Mouse (Mus musculus): ENCODE results near the gene Dock7. TPM values are rescaled to one million over a fixed set of nuclear protein-coding genes. Genes with fewer than 3 reads are reported as not detected.
"Not testable (repeated sequence)": the region's sequence is repeated elsewhere in the genome, so short reads cannot be mapped to it uniquely, and the experiment has no call there.

Gene Dock7
- polyA plus RNA-seq, 1 experiment from 2014 or later: 5.2 TPM

DNA sequence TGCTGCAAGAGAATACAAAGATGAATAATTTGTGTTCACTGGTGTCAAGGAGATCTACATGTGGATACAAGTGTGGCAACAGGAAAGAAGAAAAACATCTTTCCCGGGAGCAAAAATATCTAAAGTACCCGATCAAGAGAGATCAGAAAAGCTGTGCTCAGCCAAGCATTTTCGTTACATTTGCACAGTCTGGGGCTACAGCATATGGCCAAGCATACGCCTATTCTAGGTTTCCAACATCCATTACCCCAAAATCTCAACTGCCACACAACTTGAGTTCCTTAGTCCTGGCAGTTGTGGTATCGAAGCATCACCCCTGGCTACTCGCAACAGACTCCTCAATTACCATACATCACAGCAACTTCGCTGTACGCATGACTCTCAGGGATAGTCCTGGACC lies 98.5 kb downstream of the Dock7 start:
- H3K4me3 ChIP-seq (ENCODE audit: low read depth, low read length): no peak overlapping the region
- H3K4me2 ChIP-seq (ENCODE audit: low read depth, low read length): no peak overlapping the region
- 90% methylated on average over 8 of the region's 8 CpGs for WGBS (ENCODE audit: insufficient replicate concordance)
- H3K9me3 ChIP-seq (ENCODE audit: low read length): no peaks in the 10 kb centered on the region
- no peaks in the 10 kb centered on the region for H3K27me3 ChIP-seq (ENCODE audit: insufficient read depth, low read length)
- no peaks in the 10 kb centered on the region for H3K4me1 ChIP-seq (ENCODE audit: insufficient read depth)
- no peak overlapping the region for H3K27ac ChIP-seq (ENCODE audit: low read depth)
- H3K9ac ChIP-seq (replicated peaks): no peak overlapping the region
- DNase-seq (no peak), ATAC-seq (no peak)
- 0 out of 2 replicates have a peak, but pooled peaks cover 3% of the 10 kb centered on the region for H3K36me3 ChIP-seq (replicated peaks; ENCODE audit: insufficient read depth, low read length)
- no peak for TF ChIP-seq EP300 (IDR thresholded peaks at IDR 0.05; ENCODE audit: low read depth)
- TF ChIP-seq CTCF (IDR thresholded peaks at IDR 0.05; ENCODE audit: low read depth): no peak

DNA sequence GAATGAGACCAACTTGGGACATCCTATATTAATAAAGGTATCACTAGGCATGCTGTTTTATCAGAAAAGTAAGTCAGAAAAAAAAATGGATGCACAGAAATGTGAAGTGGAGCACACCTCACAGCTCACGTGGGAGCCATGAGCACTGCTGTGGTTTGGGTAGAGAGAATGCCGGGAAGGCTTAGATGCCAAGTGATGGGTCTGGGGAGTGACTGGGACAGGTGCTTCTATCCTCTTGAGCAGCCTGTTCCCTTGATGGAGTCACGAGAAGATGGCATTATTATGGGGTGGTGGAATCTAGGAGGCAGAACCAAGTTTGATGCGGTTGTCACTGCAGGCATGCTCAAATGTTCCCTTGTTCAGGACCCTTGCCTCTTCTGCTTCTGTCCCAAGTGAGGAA lies 109.7 kb downstream of the Dock7 start:
- DNase-seq (no peak), ATAC-seq (no peak)
- Histone ChIP-seq H3K4me3 (ENCODE audit: low read depth, low read length) (no peak overlapping the region), H3K9ac (replicated peaks) (no peak overlapping the region), H3K27me3 (ENCODE audit: insufficient read depth, low read length) (no peaks in the 10 kb centered on the region), H3K9me3 (ENCODE audit: low read length) (no peaks in the 10 kb centered on the region), H3K4me2 (ENCODE audit: low read depth, low read length) (no peak overlapping the region), H3K4me1 (ENCODE audit: insufficient read depth) (peaks cover 5% of the 10 kb centered on the region; the same call in 1 of the 2 replicates), H3K36me3 (replicated peaks; ENCODE audit: insufficient read depth, low read length) (peaks cover 5% of the 10 kb centered on the region), H3K27ac (ENCODE audit: low read depth) (no peak overlapping the region)
- no peak for TF ChIP-seq EP300 (IDR thresholded peaks at IDR 0.05; ENCODE audit: low read depth)
- 86% methylated on average over 4 of the region's 4 CpGs for WGBS (ENCODE audit: insufficient replicate concordance)

DNA sequence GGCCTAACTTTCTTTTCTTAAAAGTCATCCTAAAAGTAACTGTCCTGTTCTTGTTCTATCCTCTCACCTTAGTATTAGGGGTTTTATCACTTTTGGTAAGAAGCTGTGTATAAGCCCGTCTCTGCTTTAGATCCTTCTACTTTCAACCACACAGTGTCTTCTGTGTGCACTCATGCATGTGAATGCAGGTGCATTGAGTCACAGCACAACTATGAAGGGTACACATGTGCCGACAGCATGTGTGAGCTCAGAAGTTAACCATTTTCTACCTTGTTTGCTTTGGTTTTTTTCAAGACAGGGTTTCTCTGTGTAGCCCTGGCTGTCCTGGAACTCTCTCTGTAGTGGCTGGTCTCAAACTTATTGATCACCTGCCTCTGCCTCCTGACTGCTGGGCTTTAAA lies 114.4 kb downstream of the Dock7 start:
- H3K4me3 ChIP-seq (ENCODE audit: low read depth, low read length): no peak overlapping the region
- TF ChIP-seq EP300 (IDR thresholded peaks at IDR 0.05; ENCODE audit: low read depth) (no peak), CTCF (IDR thresholded peaks at IDR 0.05; ENCODE audit: low read depth) (no peak)
- no peaks in the 10 kb centered on the region for H3K27me3 ChIP-seq (ENCODE audit: insufficient read depth, low read length)
- 58% methylated on average over 2 of the region's 2 CpGs for WGBS (ENCODE audit: insufficient replicate concordance)
- ATAC-seq (peak; percentile 72), DNase-seq (peak; percentile 13)
- H3K9me3 ChIP-seq (ENCODE audit: low read length): no peaks in the 10 kb centered on the region
- peaks cover 3% of the 10 kb centered on the region; the same call in 1 of the 2 replicates for H3K36me3 ChIP-seq (replicated peaks; ENCODE audit: insufficient read depth, low read length)
- peaks cover 5% of the 10 kb centered on the region; the same call in 1 of the 2 replicates for H3K4me1 ChIP-seq (ENCODE audit: insufficient read depth)
- no peak overlapping the region for H3K9ac ChIP-seq (replicated peaks)
- H3K27ac ChIP-seq (ENCODE audit: low read depth): no peak overlapping the region
- no peak overlapping the region for H3K4me2 ChIP-seq (ENCODE audit: low read depth, low read length)

DNA sequence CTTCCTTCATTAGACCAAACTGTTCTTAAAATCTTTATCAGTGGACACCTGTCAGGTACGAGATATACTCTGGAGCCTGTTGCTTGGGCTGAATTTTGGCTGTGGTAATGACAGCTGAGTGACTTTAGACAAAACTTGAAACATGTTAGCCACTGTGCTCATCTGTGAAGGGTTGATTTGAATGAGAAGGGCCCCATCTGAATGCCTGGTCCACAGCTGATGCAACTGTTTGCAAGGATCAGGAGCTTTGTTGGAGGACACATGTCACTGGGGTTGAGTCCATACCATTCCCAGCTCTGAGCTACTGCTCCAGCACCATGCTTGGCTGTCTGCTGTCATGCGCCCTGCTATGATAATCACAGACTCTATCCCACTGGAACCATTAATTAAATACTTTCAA lies 115.1 kb downstream of the Dock7 start:
- Histone ChIP-seq H3K27me3 (ENCODE audit: insufficient read depth, low read length) (no peaks in the 10 kb centered on the region), H3K36me3 (replicated peaks; ENCODE audit: insufficient read depth, low read length) (no peaks in the 10 kb centered on the region), H3K4me2 (ENCODE audit: low read depth, low read length) (no peak overlapping the region), H3K4me1 (ENCODE audit: insufficient read depth) (peaks cover 5% of the 10 kb centered on the region; the same call in 1 of the 2 replicates), H3K27ac (ENCODE audit: low read depth) (no peak overlapping the region; the same call in 1 of the 2 replicates), H3K4me3 (ENCODE audit: low read depth, low read length) (no peak overlapping the region), H3K9ac (replicated peaks) (no peak overlapping the region), H3K9me3 (ENCODE audit: low read length) (no peaks in the 10 kb centered on the region)
- ATAC-seq (no peak), DNase-seq (no peak)
- no peak for TF ChIP-seq EP300 (IDR thresholded peaks at IDR 0.05; ENCODE audit: low read depth)
- no peak for TF ChIP-seq CTCF (IDR thresholded peaks at IDR 0.05; ENCODE audit: low read depth)
- 81% methylated on average over 2 of the region's 2 CpGs for WGBS (ENCODE audit: insufficient replicate concordance)

DNA sequence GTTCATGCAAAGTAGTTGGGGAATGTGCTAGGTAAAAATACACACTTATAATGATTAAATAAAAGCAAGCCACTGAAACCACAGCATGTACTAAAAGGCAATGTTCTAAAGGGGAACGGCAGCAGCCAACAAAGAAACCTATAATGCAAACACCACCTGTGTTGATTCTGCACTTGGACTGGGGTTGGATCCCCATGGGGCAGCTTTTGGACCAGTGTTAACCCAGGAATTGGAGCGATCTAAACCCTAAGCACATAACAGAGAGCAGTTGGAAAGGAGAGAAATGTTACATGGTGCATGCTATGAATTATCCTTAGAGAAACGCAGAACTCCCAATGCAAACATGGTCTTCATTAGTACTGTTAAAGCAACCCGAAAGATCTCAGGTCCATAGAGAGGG lies 127.2 kb downstream of the Dock7 start:
- Histone ChIP-seq H3K27ac (ENCODE audit: low read depth) (no peak overlapping the region), H3K36me3 (replicated peaks; ENCODE audit: insufficient read depth, low read length) (peaks cover 6% of the 10 kb centered on the region; the same call in 1 of the 2 replicates), H3K27me3 (ENCODE audit: insufficient read depth, low read length) (no peaks in the 10 kb centered on the region), H3K4me3 (ENCODE audit: low read depth, low read length) (no peak overlapping the region), H3K4me1 (ENCODE audit: insufficient read depth) (no peaks in the 10 kb centered on the region), H3K9ac (replicated peaks) (no peak overlapping the region), H3K9me3 (ENCODE audit: low read length) (no peaks in the 10 kb centered on the region), H3K4me2 (ENCODE audit: low read depth, low read length) (no peak overlapping the region)
- 73% methylated on average over 4 of the region's 4 CpGs for WGBS (ENCODE audit: insufficient replicate concordance)
- TF ChIP-seq CTCF (IDR thresholded peaks at IDR 0.05; ENCODE audit: low read depth): no peak
- TF ChIP-seq EP300 (IDR thresholded peaks at IDR 0.05; ENCODE audit: low read depth): no peak
- no peak for DNase-seq
- ATAC-seq: no peak

DNA sequence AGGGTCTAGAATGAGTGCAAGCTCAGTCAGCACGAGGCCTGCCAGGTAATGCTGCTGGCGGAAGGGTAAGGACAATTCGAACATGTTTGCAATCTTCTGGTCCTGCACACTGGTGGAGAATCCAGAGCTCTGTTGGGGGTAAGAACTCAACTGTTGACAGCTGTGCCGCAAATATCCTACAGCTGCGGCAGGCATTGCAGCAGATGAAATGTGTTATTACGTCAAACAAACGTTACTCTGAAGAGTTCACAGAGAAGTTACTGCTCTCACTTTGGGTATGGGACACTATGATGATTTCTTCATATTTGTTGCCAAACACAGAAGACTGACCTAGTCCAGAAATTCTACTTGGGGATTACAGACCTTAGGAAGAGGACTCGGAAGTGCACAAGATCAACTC lies 136.0 kb downstream of the Dock7 start:
- Histone ChIP-seq H3K9me3 (ENCODE audit: low read length) (no peaks in the 10 kb centered on the region), H3K27ac (ENCODE audit: low read depth) (no peak overlapping the region), H3K36me3 (replicated peaks; ENCODE audit: insufficient read depth, low read length) (peaks cover 11% of the 10 kb centered on the region), H3K4me1 (ENCODE audit: insufficient read depth) (no peaks in the 10 kb centered on the region), H3K9ac (replicated peaks) (no peak overlapping the region), H3K27me3 (ENCODE audit: insufficient read depth, low read length) (no peaks in the 10 kb centered on the region), H3K4me3 (ENCODE audit: low read depth, low read length) (no peak overlapping the region), H3K4me2 (ENCODE audit: low read depth, low read length) (no peak overlapping the region)
- no peak for TF ChIP-seq CTCF (IDR thresholded peaks at IDR 0.05; ENCODE audit: low read depth)
- TF ChIP-seq EP300 (IDR thresholded peaks at IDR 0.05; ENCODE audit: low read depth): no peak
- no peak for ATAC-seq
- DNase-seq: no peak
- WGBS (ENCODE audit: insufficient replicate concordance): 84% methylated on average over 8 of the region's 8 CpGs

DNA sequence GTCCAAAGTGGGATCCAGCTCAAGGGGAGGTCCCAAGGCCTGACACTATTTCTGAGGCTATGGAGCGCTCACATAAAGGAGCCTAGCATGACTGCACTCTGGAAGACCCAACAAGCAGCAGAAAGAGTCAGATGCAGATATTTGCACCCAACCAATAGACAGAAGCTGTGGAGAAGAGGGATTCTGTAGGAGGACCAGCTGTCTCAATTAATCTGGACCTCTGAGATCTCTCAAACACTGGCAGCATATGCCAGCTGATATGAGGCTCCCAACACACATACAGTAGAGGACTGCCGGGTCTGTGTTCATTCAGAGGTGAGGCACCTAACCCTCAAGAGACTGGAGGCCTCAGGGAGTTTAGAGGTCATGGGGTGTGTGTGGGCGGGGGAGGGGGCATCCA lies 140.7 kb downstream of the Dock7 start:
- not testable (repeated sequence) for H3K36me3 ChIP-seq (replicated peaks; ENCODE audit: insufficient read depth, low read length); H3K4me1 ChIP-seq (ENCODE audit: insufficient read depth); H3K27me3 ChIP-seq (ENCODE audit: insufficient read depth, low read length); H3K27ac ChIP-seq (ENCODE audit: low read depth); ATAC-seq; DNase-seq; H3K9me3 ChIP-seq (ENCODE audit: low read length); H3K9ac ChIP-seq (replicated peaks); H3K4me2 ChIP-seq (ENCODE audit: low read depth, low read length); H3K4me3 ChIP-seq (ENCODE audit: low read depth, low read length)
- WGBS (ENCODE audit: insufficient replicate concordance): 71% methylated on average over 3 of the region's 3 CpGs
